Mouse (Mus musculus): Measurements from ENCODE around the gene Il4ra. TPM values are rescaled to one million over a fixed set of nuclear protein-coding genes. Genes with fewer than 3 reads are reported as not detected.

Gene Il4ra
- polyA plus RNA-seq, 1 experiment from 2014 or later = 9.5 TPM

GRCm38 (mm10) chr7:125577486-125578088 lies 25.7 kb downstream of the Il4ra start:
- H3K4me2 ChIP-seq = no peak overlapping the region
- no peaks in the 10 kb centered on the region for H3K36me3 ChIP-seq
- no peak for ATAC-seq (ENCODE audit: insufficient read depth, low FRiP score, low read depth)
- H3K9me3 ChIP-seq = no peaks in the 10 kb centered on the region
- H3K27ac ChIP-seq = peak overlapping the region; percentile 19; the same call in 1 of the 2 replicates
- peaks cover 32% of the 10 kb centered on the region for H3K4me1 ChIP-seq
- H3K9ac ChIP-seq = no peak overlapping the region
- WGBS = 74% methylated on average over 11 of the region's 11 CpGs
- H3K4me3 ChIP-seq (replicated peaks) = no peak overlapping the region
- H3K27me3 ChIP-seq (replicated peaks) = no peaks in the 10 kb centered on the region

DNA sequence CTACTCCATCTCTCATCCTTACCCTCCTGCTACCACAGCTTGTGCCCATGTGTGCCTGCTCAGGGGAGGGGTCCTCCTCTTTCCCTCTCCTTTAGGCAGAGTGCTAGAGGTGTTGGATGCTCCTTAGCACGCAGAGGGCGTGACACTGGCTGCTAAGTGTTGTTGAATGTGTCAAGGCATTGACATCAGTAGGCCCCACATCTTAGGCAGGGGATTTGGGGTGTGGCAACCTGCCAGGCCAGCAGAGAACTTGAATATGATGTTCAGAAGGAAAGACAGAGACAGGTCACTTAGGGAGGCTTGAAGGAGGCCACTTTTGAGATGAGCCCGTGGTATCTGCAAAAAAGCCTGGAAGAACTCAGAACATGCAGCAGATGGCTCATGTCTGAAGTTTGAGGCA lies 26.2 kb downstream of the Il4ra start:
- 63% methylated on average over 3 of the region's 3 CpGs for WGBS
- Histone ChIP-seq H3K4me2 (no peak overlapping the region), H3K9me3 (no peaks in the 10 kb centered on the region)

DNA sequence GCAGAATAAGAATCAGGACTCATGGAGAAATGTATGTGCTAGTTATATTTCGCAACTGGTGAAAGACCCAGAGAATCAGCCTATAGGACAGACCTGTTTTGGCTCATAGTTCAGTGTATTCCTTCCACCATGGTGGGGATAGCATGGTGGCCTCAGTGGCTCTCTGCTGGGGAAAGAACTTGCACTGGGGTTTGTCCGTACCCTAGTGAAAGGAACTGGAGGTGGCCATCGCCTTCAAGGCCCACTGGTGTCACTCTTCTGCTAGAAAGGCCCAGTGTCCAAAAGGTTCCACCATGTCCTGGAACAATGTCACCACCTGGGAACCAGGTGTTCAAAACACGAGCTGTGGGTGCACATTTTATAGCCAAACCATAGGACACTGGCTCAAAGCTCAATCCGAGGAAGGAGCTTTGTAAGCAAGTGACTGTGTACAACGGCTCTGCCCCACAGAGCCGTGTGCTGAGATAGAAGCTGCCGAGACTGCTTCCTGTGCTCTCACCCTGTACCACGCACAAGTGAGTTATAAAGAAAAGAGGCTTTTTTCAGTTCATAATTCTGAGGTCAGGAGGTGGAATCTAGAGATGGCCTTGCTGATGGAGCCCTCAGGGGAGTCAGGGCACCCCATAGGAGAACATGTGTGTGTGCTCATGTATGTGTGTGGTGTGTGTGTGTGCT lies 27.8 kb downstream of the Il4ra start:
- H3K27ac ChIP-seq = no peak overlapping the region
- H3K27me3 ChIP-seq (replicated peaks) = no peaks in the 10 kb centered on the region
- H3K9me3 ChIP-seq = no peaks in the 10 kb centered on the region
- no peak overlapping the region for H3K4me2 ChIP-seq
- peaks cover 32% of the 10 kb centered on the region for H3K4me1 ChIP-seq
- 76% methylated on average over 9 of the region's 9 CpGs for WGBS
- no peak overlapping the region for H3K9ac ChIP-seq
- no peaks in the 10 kb centered on the region for H3K36me3 ChIP-seq
- H3K4me3 ChIP-seq (replicated peaks) = no peak overlapping the region
- no peak for ATAC-seq (ENCODE audit: insufficient read depth, low FRiP score, low read depth)

More for the DNA sequence above, 26.2 kb downstream of the Il4ra start:
- Histone ChIP-seq H3K4me1 (peaks cover 32% of the 10 kb centered on the region), H3K36me3 (no peaks in the 10 kb centered on the region), H3K9ac (no peak overlapping the region), H3K27ac (no peak overlapping the region), H3K4me3 (replicated peaks) (no peak overlapping the region), H3K27me3 (replicated peaks) (no peaks in the 10 kb centered on the region)
- ATAC-seq (ENCODE audit: insufficient read depth, low FRiP score, low read depth) = no peak

GRCm38 (mm10) chr7:125580220-125580549 lies 28.3 kb downstream of the Il4ra start:
- H3K27me3 ChIP-seq (replicated peaks) = no peaks in the 10 kb centered on the region
- no peak overlapping the region for H3K4me3 ChIP-seq (replicated peaks)
- H3K36me3 ChIP-seq = no peaks in the 10 kb centered on the region
- no peak overlapping the region for H3K4me2 ChIP-seq
- H3K9ac ChIP-seq = no peak overlapping the region
- no peaks in the 10 kb centered on the region for H3K9me3 ChIP-seq
- no peak for ATAC-seq (ENCODE audit: insufficient read depth, low FRiP score, low read depth)
- H3K4me1 ChIP-seq = peaks cover 32% of the 10 kb centered on the region
- WGBS = 81% methylated on average over 1 of the region's 1 CpGs
- H3K27ac ChIP-seq = no peak overlapping the region

DNA sequence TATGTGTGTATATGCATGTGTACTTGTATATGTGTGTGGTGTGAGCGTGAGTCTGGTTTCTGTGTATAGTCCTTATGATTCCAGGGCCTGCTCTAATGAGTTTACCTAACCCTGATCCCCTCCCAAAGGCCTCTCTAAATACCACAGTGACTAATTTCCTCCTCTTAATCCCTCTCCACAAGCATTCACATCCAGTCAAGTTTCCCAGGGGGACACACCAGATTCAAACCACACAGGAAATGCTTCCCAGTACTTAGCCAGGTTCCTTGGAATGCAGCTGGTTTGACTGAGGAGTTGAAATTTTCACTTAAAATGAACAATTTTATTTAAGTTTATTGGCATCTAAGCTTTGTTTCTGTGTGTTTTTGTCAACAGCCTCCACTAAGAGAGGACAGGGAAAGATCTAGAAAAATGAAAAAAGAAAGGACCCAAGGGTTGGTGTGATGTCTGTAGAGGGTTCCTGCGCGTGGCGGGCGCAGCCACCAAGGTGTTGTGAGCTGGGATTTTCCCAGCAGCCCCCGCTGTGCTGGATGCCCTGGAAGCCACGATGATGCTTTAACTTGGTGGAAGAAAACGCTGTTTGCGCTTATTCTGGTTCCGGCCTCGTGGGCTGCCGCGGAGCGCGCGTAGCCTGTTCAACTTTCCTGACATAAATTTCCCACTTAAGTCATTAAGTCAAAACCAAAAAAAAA lies 28.9 kb downstream of the Il4ra start:
- no peak for ATAC-seq (ENCODE audit: insufficient read depth, low FRiP score, low read depth)
- peak overlapping the region; percentile 30 for H3K4me3 ChIP-seq (replicated peaks)
- peak overlapping the region; percentile 36; the same call in 1 of the 2 replicates for H3K27ac ChIP-seq
- no peaks in the 10 kb centered on the region for H3K36me3 ChIP-seq
- 6% methylated on average over 16 of the region's 16 CpGs for WGBS
- H3K9ac ChIP-seq = no peak overlapping the region
- H3K4me1 ChIP-seq = peaks cover 32% of the 10 kb centered on the region
- H3K9me3 ChIP-seq = no peaks in the 10 kb centered on the region
- no peaks in the 10 kb centered on the region for H3K27me3 ChIP-seq (replicated peaks)
- peak overlapping the region; percentile 72 for H3K4me2 ChIP-seq

DNA sequence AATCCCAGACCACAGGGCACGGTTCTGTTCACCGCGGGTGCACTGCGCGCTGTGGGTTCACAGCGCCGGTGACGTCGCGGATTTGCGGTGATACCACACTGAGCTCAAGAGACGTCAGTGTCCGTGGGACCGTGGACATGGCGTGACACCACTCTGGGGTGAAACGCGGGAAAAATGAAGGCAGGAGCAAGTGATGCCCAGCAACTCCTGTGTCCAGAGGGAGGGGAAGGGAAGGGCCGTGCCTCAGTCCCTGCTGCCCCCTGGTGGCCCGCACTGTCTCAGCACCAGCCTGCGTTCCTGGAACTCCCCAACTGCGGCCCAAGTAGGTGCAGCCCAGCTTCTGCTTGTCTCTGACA lies 29.4 kb downstream of the Il4ra start:
- H3K4me2 ChIP-seq = peak overlapping the region; percentile 72
- H3K27ac ChIP-seq = 0 out of 2 replicates have a peak overlapping the region, but pooled peaks have one; percentile 36
- no peak overlapping the region for H3K9ac ChIP-seq
- peak overlapping the region; percentile 30 for H3K4me3 ChIP-seq (replicated peaks)
- 2% methylated on average over 21 of the region's 21 CpGs for WGBS
- H3K4me1 ChIP-seq = peaks cover 30% of the 10 kb centered on the region
- no peaks in the 10 kb centered on the region for H3K36me3 ChIP-seq
- H3K27me3 ChIP-seq (replicated peaks) = no peaks in the 10 kb centered on the region
- peak; percentile 56; the same call in 1 of the 2 replicates for ATAC-seq (ENCODE audit: insufficient read depth, low FRiP score, low read depth)
- H3K9me3 ChIP-seq = no peaks in the 10 kb centered on the region

- ATAC-seq (ENCODE audit: insufficient read depth, low FRiP score, low read depth) = no peak
- H3K4me2 ChIP-seq = no peak overlapping the region
- 71% methylated on average over 6 of the region's 6 CpGs for WGBS
- no peak overlapping the region for H3K4me3 ChIP-seq (replicated peaks)
- H3K4me1 ChIP-seq = peaks cover 11% of the 10 kb centered on the region
- no peaks in the 10 kb centered on the region for H3K27me3 ChIP-seq (replicated peaks)
- no peaks in the 10 kb centered on the region for H3K9me3 ChIP-seq
- H3K36me3 ChIP-seq = no peaks in the 10 kb centered on the region
- no peak overlapping the region for H3K27ac ChIP-seq
- no peak overlapping the region for H3K9ac ChIP-seq
These were observed 31.5 kb downstream of the Il4ra start for GRCm38 (mm10) chr7:125583325-125584004.

- Histone ChIP-seq H3K9me3 (no peaks in the 10 kb centered on the region), H3K27ac (no peak overlapping the region), H3K4me1 (peaks cover 11% of the 10 kb centered on the region), H3K27me3 (replicated peaks) (no peaks in the 10 kb centered on the region), H3K9ac (no peak overlapping the region), H3K4me3 (replicated peaks) (no peak overlapping the region), H3K4me2 (no peak overlapping the region), H3K36me3 (no peaks in the 10 kb centered on the region)
- ATAC-seq (ENCODE audit: insufficient read depth, low FRiP score, low read depth) = no peak
- WGBS = 76% methylated on average over 5 of the region's 5 CpGs
These were observed 32.1 kb downstream of the Il4ra start for GRCm38 (mm10) chr7:125584005-125584369.

DNA sequence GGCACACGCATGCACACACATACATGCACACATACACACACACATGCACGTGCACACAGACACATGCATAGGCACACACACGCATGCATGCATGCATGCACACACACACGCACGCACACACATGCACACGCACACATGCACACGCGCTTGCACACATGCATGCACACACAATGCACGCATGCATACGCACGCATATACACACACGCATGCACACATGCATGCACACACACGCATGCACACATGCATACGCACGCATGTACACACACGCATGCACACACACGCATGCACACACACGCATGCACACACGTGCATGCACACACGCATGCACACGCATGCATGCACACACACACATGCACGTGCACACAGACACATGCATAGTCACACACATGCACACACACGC lies 34.4 kb downstream of the Il4ra start:
- ATAC-seq (ENCODE audit: insufficient read depth, low FRiP score, low read depth) = no peak
- H3K4me1 ChIP-seq = no peaks in the 10 kb centered on the region; the same call in 1 of the 2 replicates
- H3K9me3 ChIP-seq = no peaks in the 10 kb centered on the region
- no peak overlapping the region for H3K4me2 ChIP-seq
- no peak overlapping the region for H3K4me3 ChIP-seq (replicated peaks)
- H3K27me3 ChIP-seq (replicated peaks) = no peaks in the 10 kb centered on the region
- no peaks in the 10 kb centered on the region for H3K36me3 ChIP-seq
- no peak overlapping the region for H3K9ac ChIP-seq
- WGBS = 96% methylated on average over 23 of the region's 23 CpGs
- no peak overlapping the region for H3K27ac ChIP-seq

- Histone ChIP-seq H3K36me3 (no peaks in the 10 kb centered on the region), H3K9me3 (no peaks in the 10 kb centered on the region), H3K9ac (no peak overlapping the region), H3K27ac (no peak overlapping the region), H3K27me3 (replicated peaks) (no peaks in the 10 kb centered on the region), H3K4me2 (no peak overlapping the region), H3K4me1 (no peaks in the 10 kb centered on the region), H3K4me3 (replicated peaks) (no peak overlapping the region)
- WGBS = 75% methylated on average over 4 of the region's 4 CpGs
- no peak for ATAC-seq (ENCODE audit: insufficient read depth, low FRiP score, low read depth)
These were observed 36.8 kb downstream of the Il4ra start for GRCm38 (mm10) chr7:125588721-125589120.

DNA sequence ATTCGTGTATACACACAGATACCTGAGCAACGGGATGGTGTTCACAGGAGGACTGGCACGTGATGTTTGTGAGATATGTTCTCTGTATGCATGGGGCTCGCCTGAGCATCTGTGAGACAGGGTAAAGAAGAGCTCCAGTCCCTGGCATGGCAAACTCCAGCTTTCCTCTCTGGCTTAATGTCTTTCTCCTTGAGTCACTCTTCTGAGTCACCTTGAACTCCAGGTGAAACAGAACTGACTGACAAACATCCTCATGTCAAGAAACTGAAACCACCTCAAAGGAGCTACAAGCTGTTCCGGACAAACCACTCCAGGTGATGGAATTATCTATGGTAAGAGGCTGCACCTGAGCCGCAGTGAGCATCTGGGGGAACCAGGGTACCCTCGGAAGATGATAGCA lies 38.0 kb downstream of the Il4ra start:
- WGBS = 80% methylated on average over 7 of the region's 7 CpGs
- Histone ChIP-seq H3K27ac (no peak overlapping the region), H3K4me3 (replicated peaks) (no peak overlapping the region), H3K27me3 (replicated peaks) (no peaks in the 10 kb centered on the region), H3K4me2 (no peak overlapping the region), H3K9ac (no peak overlapping the region), H3K36me3 (no peaks in the 10 kb centered on the region), H3K4me1 (no peaks in the 10 kb centered on the region), H3K9me3 (no peaks in the 10 kb centered on the region)
- no peak for ATAC-seq (ENCODE audit: insufficient read depth, low FRiP score, low read depth)

- ATAC-seq (ENCODE audit: insufficient read depth, low FRiP score, low read depth) = no peak
- Histone ChIP-seq H3K4me1 (no peaks in the 10 kb centered on the region), H3K27me3 (replicated peaks) (no peaks in the 10 kb centered on the region), H3K4me2 (no peak overlapping the region), H3K27ac (no peak overlapping the region), H3K9ac (no peak overlapping the region), H3K9me3 (no peaks in the 10 kb centered on the region), H3K4me3 (replicated peaks) (no peak overlapping the region), H3K36me3 (no peaks in the 10 kb centered on the region)
- 77% methylated on average over 4 of the region's 4 CpGs for WGBS
These were observed 41.9 kb downstream of the Il4ra start for GRCm38 (mm10) chr7:125593831-125594230.
